Mouse (Mus musculus): ENCODE measurements around the gene Irf7. TPM values are rescaled to one million over a fixed set of nuclear protein-coding genes. Genes with fewer than 3 reads are reported as not detected.
A peak's percentile ranks its signal among the peaks of the same experiment; 100 is the strongest.
"Not testable (repeated sequence)": the region's sequence is repeated elsewhere in the genome, so short reads cannot be mapped to it uniquely, and the experiment has no call there.

The Irf7 gene
- polyA plus RNA-seq, 1 experiment from 2014 or later = 2.6 TPM

- H3K9ac ChIP-seq (replicated peaks) = no peak overlapping the region
- WGBS = 87% methylated on average over 14 of the region's 14 CpGs
- ATAC-seq (ENCODE audit: low FRiP score) = no peak
Observed at GRCm38 (mm10) chr7:141269273-141269545, 2.9 kb upstream of the Irf7 start.

GRCm38 (mm10) chr7:141268466-141269272 is 2.4 kb upstream of the Irf7 start:
- no peak overlapping the region for H3K9ac ChIP-seq (replicated peaks)
- H3K4me3 ChIP-seq (replicated peaks) = no peak overlapping the region
- no peak overlapping the region for H3K4me2 ChIP-seq
- H3K4me1 ChIP-seq = peaks cover 15% of the 10 kb centered on the region
- no peaks in the 10 kb centered on the region for H3K27me3 ChIP-seq (replicated peaks)
- peaks cover 4% of the 10 kb centered on the region for H3K36me3 ChIP-seq
- H3K27ac ChIP-seq (replicated peaks) = no peak overlapping the region
- ATAC-seq (ENCODE audit: low FRiP score) = no peak
- 81% methylated on average over 24 of the region's 24 CpGs for WGBS
- no peaks in the 10 kb centered on the region for H3K9me3 ChIP-seq (replicated peaks)

More at GRCm38 (mm10) chr7:141269273-141269545, 2.9 kb upstream of the Irf7 start:
- H3K27ac ChIP-seq (replicated peaks) = no peak overlapping the region
- no peak overlapping the region for H3K4me2 ChIP-seq
- H3K4me1 ChIP-seq = peaks cover 15% of the 10 kb centered on the region
- no peak overlapping the region for H3K4me3 ChIP-seq (replicated peaks)
- H3K36me3 ChIP-seq = no peaks in the 10 kb centered on the region
- H3K9me3 ChIP-seq (replicated peaks) = no peaks in the 10 kb centered on the region
- no peaks in the 10 kb centered on the region for H3K27me3 ChIP-seq (replicated peaks)

- Histone ChIP-seq H3K9ac (replicated peaks) (no peak overlapping the region), H3K27me3 (replicated peaks) (no peaks in the 10 kb centered on the region), H3K27ac (replicated peaks) (no peak overlapping the region), H3K9me3 (replicated peaks) (no peaks in the 10 kb centered on the region), H3K4me1 (peaks cover 15% of the 10 kb centered on the region), H3K4me3 (replicated peaks) (peak overlapping the region; percentile 35; the same call in 1 of the 2 replicates), H3K4me2 (peak overlapping the region; percentile 57), H3K36me3 (peaks cover 36% of the 10 kb centered on the region)
- 31% methylated on average over 11 of the region's 11 CpGs for WGBS
- no peak for ATAC-seq (ENCODE audit: low FRiP score)
Observed at GRCm38 (mm10) chr7:141265411-141265738, 906 bp downstream of the Irf7 start.

- Histone ChIP-seq H3K9me3 (replicated peaks) (no peaks in the 10 kb centered on the region), H3K27me3 (replicated peaks) (no peaks in the 10 kb centered on the region), H3K4me3 (replicated peaks) (no peak overlapping the region), H3K27ac (replicated peaks) (no peak overlapping the region), H3K4me2 (peak overlapping the region; percentile 57; the same call in 1 of the 2 replicates), H3K4me1 (peaks cover 15% of the 10 kb centered on the region), H3K9ac (replicated peaks) (no peak overlapping the region), H3K36me3 (peaks cover 41% of the 10 kb centered on the region)
- ATAC-seq (ENCODE audit: low FRiP score) = no peak
- 42% methylated on average over 12 of the region's 12 CpGs for WGBS
Observed at GRCm38 (mm10) chr7:141264761-141265410, 1.4 kb downstream of the Irf7 start.

- H3K4me1 ChIP-seq = peaks cover 15% of the 10 kb centered on the region
- H3K9me3 ChIP-seq (replicated peaks) = no peaks in the 10 kb centered on the region
- H3K27ac ChIP-seq (replicated peaks) = no peak overlapping the region
- no peak overlapping the region for H3K4me2 ChIP-seq
- H3K27me3 ChIP-seq (replicated peaks) = no peaks in the 10 kb centered on the region
- 78% methylated on average over 11 of the region's 11 CpGs for WGBS
- peaks cover 49% of the 10 kb centered on the region for H3K36me3 ChIP-seq
- H3K9ac ChIP-seq (replicated peaks) = no peak overlapping the region
- H3K4me3 ChIP-seq (replicated peaks) = no peak overlapping the region
- ATAC-seq (ENCODE audit: low FRiP score) = no peak
Observed at GRCm38 (mm10) chr7:141264041-141264700, 2.1 kb downstream of the Irf7 start.

GRCm38 (mm10) chr7:141263640-141264039 is 2.6 kb downstream of the Irf7 start:
- H3K36me3 ChIP-seq = peaks cover 54% of the 10 kb centered on the region
- no peaks in the 10 kb centered on the region for H3K9me3 ChIP-seq (replicated peaks)
- H3K4me3 ChIP-seq (replicated peaks) = no peak overlapping the region
- H3K4me1 ChIP-seq = peaks cover 15% of the 10 kb centered on the region
- no peak for ATAC-seq (ENCODE audit: low FRiP score)
- no peak overlapping the region for H3K4me2 ChIP-seq
- 91% methylated on average over 13 of the region's 13 CpGs for WGBS
- no peaks in the 10 kb centered on the region for H3K27me3 ChIP-seq (replicated peaks)
- no peak overlapping the region for H3K27ac ChIP-seq (replicated peaks)
- H3K9ac ChIP-seq (replicated peaks) = no peak overlapping the region

- WGBS = 96% methylated on average over 3 of the region's 3 CpGs
- ATAC-seq (ENCODE audit: low FRiP score) = no peak
- H3K36me3 ChIP-seq = peaks cover 75% of the 10 kb centered on the region
Observed at GRCm38 (mm10) chr7:141261480-141261879, 4.8 kb downstream of the Irf7 start.

GRCm38 (mm10) chr7:141256159-141256558 is 10.1 kb downstream of the Irf7 start:
- Histone ChIP-seq H3K9ac (replicated peaks) (no peak overlapping the region), H3K9me3 (replicated peaks) (no peaks in the 10 kb centered on the region), H3K36me3 (peaks cover 84% of the 10 kb centered on the region), H3K4me2 (no peak overlapping the region), H3K4me3 (replicated peaks) (no peak overlapping the region), H3K27ac (replicated peaks) (no peak overlapping the region), H3K4me1 (no peaks in the 10 kb centered on the region), H3K27me3 (replicated peaks) (no peaks in the 10 kb centered on the region)
- no peak for ATAC-seq (ENCODE audit: low FRiP score)
- 94% methylated on average over 10 of the region's 10 CpGs for WGBS

More at GRCm38 (mm10) chr7:141261480-141261879, 4.8 kb downstream of the Irf7 start:
- Histone ChIP-seq H3K9ac (replicated peaks) (no peak overlapping the region), H3K9me3 (replicated peaks) (no peaks in the 10 kb centered on the region), H3K4me1 (peaks cover 14% of the 10 kb centered on the region), H3K27me3 (replicated peaks) (no peaks in the 10 kb centered on the region), H3K4me2 (no peak overlapping the region), H3K27ac (replicated peaks) (no peak overlapping the region), H3K4me3 (replicated peaks) (no peak overlapping the region)

GRCm38 (mm10) chr7:141250486-141250885 is 15.8 kb downstream of the Irf7 start:
- not testable (repeated sequence) for H3K4me1 ChIP-seq; H3K4me2 ChIP-seq; ATAC-seq (ENCODE audit: low FRiP score); H3K9me3 ChIP-seq (replicated peaks); H3K4me3 ChIP-seq (replicated peaks); H3K9ac ChIP-seq (replicated peaks); H3K27me3 ChIP-seq (replicated peaks); H3K27ac ChIP-seq (replicated peaks)
- peaks cover 79% of the 10 kb centered on the region for H3K36me3 ChIP-seq
- WGBS = 96% methylated on average over 4 of the region's 4 CpGs

GRCm38 (mm10) chr7:141231551-141231950 is 34.7 kb downstream of the Irf7 start:
- peaks cover 53% of the 10 kb centered on the region for H3K36me3 ChIP-seq
- no peaks in the 10 kb centered on the region for H3K9me3 ChIP-seq (replicated peaks)
- ATAC-seq (ENCODE audit: low FRiP score) = no peak
- H3K4me3 ChIP-seq (replicated peaks) = no peak overlapping the region
- WGBS = 96% methylated on average over 10 of the region's 10 CpGs
- no peak overlapping the region for H3K9ac ChIP-seq (replicated peaks)
- H3K4me2 ChIP-seq = no peak overlapping the region
- H3K27ac ChIP-seq (replicated peaks) = no peak overlapping the region
- peaks cover 32% of the 10 kb centered on the region for H3K4me1 ChIP-seq
- H3K27me3 ChIP-seq (replicated peaks) = no peaks in the 10 kb centered on the region

- Histone ChIP-seq H3K9me3 (replicated peaks) (no peaks in the 10 kb centered on the region), H3K4me2 (no peak overlapping the region), H3K27me3 (replicated peaks) (no peaks in the 10 kb centered on the region), H3K9ac (replicated peaks) (no peak overlapping the region), H3K36me3 (peaks cover 50% of the 10 kb centered on the region), H3K4me1 (peaks cover 32% of the 10 kb centered on the region), H3K4me3 (replicated peaks) (no peak overlapping the region), H3K27ac (replicated peaks) (no peak overlapping the region)
- WGBS = 92% methylated on average over 3 of the region's 3 CpGs
- ATAC-seq (ENCODE audit: low FRiP score) = no peak
Observed at GRCm38 (mm10) chr7:141231111-141231510, 35.2 kb downstream of the Irf7 start.

- ATAC-seq (ENCODE audit: low FRiP score) = no peak
- Histone ChIP-seq H3K36me3 (peaks cover 47% of the 10 kb centered on the region), H3K4me3 (replicated peaks) (peak overlapping the region; percentile 7; the same call in 1 of the 2 replicates), H3K9me3 (replicated peaks) (no peaks in the 10 kb centered on the region), H3K4me1 (peaks cover 32% of the 10 kb centered on the region), H3K9ac (replicated peaks) (no peak overlapping the region), H3K4me2 (peak overlapping the region; percentile 83; the same call in 1 of the 2 replicates), H3K27ac (replicated peaks) (no peak overlapping the region), H3K27me3 (replicated peaks) (no peaks in the 10 kb centered on the region)
- 97% methylated on average over 4 of the region's 4 CpGs for WGBS
Observed at GRCm38 (mm10) chr7:141230570-141230969, 35.7 kb downstream of the Irf7 start.
